Mouse (Mus musculus): ENCODE results near the gene Gm21972. TPM values are rescaled to one million over a fixed set of nuclear protein-coding genes. Genes with fewer than 3 reads are reported as not detected.

Gene Gm21972
- polyA plus RNA-seq, 1 experiment from 2014 or later: not detected

DNA sequence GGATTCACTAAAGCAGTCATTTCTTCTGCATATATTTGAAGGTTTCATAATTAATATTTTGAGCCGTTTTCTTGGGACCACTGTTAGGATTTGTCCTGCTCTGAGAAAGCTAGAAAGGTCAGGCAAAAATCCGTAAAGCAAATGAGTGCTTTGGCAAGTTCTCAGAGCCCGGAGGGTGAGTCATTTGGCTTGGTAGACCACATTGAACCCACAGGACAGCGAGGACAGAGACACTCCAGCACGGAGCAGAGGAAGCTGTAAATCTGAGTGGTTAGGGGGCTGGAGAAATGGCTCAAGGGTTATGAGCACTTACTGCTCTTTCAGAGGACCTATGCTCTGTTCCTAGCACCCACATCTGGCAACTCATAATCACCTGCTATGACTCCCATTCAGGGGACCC is 14.1 kb downstream of the Gm21972 start:
- WGBS: 57% methylated on average over 5 of the region's 5 CpGs
- Histone ChIP-seq H3K9ac (no peak overlapping the region), H3K4me2 (no peak overlapping the region), H3K36me3 (no peaks in the 10 kb centered on the region), H3K27me3 (replicated peaks) (no peaks in the 10 kb centered on the region), H3K4me3 (replicated peaks) (no peak overlapping the region), H3K9me3 (no peaks in the 10 kb centered on the region), H3K27ac (no peak overlapping the region), H3K4me1 (no peaks in the 10 kb centered on the region)
- ATAC-seq (ENCODE audit: insufficient read depth, low FRiP score, low read depth): no peak

DNA sequence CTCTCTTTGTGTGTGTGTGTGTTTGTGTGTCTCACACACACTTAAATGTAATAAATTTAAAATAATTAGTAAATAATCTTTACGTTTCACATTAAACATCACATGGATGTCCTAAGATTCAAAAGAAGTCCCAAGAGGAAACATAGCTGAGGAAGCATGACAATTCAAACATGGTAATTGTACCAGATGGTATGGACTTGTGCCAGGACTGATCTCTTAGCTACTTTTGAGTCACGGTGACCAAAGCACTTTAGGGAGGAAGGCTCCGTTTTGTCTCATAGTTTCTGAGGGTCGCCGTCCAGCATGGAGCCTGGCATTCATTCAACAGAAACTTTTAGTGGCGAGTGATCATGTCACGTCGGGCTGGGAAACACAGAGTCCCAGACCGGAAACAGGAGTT is 14.7 kb downstream of the Gm21972 start:
- Histone ChIP-seq H3K27me3 (replicated peaks) (no peaks in the 10 kb centered on the region), H3K27ac (no peak overlapping the region), H3K4me1 (no peaks in the 10 kb centered on the region), H3K4me2 (no peak overlapping the region), H3K9me3 (no peaks in the 10 kb centered on the region), H3K36me3 (no peaks in the 10 kb centered on the region), H3K4me3 (replicated peaks) (no peak overlapping the region), H3K9ac (no peak overlapping the region)
- 70% methylated on average over 9 of the region's 9 CpGs for WGBS
- ATAC-seq (ENCODE audit: insufficient read depth, low FRiP score, low read depth): no peak

DNA sequence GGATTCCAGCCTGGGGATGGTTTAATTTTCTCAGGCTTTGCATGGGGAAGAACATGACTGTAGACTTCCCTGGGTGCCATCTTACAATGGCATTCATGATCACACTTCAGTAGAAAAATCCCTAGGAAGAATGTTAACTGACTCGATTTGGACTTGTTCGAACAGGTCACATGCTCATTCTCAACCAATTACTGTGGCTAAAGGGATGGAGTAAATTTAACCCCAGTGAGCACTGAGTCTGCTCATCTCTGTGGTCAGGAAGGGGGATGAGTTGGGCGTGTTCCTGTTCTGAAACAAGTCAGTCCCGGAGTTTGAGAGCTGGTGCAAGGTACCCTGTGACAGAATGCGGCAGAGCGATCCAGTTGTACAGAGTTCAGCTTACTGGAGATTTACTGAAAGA is 17.5 kb downstream of the Gm21972 start:
- Histone ChIP-seq H3K36me3 (no peaks in the 10 kb centered on the region), H3K9ac (no peak overlapping the region), H3K9me3 (no peaks in the 10 kb centered on the region), H3K4me3 (replicated peaks) (no peak overlapping the region), H3K27me3 (replicated peaks) (no peaks in the 10 kb centered on the region), H3K27ac (no peak overlapping the region), H3K4me1 (peaks cover 6% of the 10 kb centered on the region), H3K4me2 (no peak overlapping the region)
- 72% methylated on average over 6 of the region's 6 CpGs for WGBS
- ATAC-seq (ENCODE audit: insufficient read depth, low FRiP score, low read depth): no peak

DNA sequence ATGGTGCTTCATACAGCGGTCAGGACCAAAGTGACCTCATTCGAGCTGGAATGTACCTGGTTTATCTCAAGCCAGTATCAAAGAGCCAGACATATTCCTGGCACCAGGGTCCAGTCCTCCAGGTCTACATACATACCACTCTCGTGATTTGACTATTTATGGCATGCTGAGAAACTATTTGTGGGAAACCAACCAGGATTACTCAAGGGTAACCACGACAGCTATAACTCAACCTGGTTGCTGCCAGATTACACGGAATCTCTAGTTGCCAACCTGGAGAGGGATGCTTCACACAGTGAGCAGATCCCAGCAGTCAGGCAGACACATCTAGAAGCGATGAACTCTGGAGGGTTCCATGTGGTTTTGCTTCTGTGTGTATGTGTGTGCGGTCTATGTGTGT is 17.9 kb downstream of the Gm21972 start:
- 77% methylated on average over 7 of the region's 7 CpGs for WGBS

DNA sequence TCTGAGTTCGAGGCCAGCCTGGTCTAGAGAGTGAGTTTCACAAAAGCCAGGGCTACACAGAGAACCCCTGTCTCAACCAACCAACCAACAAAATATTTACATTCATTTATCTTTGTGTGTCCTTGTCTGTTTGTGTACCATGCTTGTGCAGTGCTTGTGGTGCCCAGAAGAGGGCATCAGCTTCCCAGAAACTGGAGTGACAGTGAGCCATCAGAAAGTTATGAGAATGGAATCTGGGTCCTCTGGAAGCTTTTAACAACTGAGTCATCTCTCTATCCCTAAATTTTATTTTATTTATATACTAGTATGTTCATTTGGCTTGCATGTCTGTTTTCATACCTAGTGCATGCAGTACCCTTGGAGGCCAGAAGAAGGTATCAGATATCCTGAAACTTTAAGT is 19.2 kb downstream of the Gm21972 start:
- Histone ChIP-seq H3K9me3 (no peaks in the 10 kb centered on the region), H3K27me3 (replicated peaks) (no peaks in the 10 kb centered on the region), H3K4me1 (peaks cover 6% of the 10 kb centered on the region), H3K36me3 (no peaks in the 10 kb centered on the region), H3K4me3 (replicated peaks) (no peak overlapping the region), H3K4me2 (no peak overlapping the region), H3K9ac (no peak overlapping the region), H3K27ac (no peak overlapping the region)
- no peak for ATAC-seq (ENCODE audit: insufficient read depth, low FRiP score, low read depth)
- WGBS: 88% methylated on average over 1 of the region's 1 CpGs

More for the DNA sequence above, 17.9 kb downstream of the Gm21972 start:
- H3K4me3 ChIP-seq (replicated peaks): no peak overlapping the region
- H3K9ac ChIP-seq: no peak overlapping the region
- H3K27ac ChIP-seq: no peak overlapping the region
- no peaks in the 10 kb centered on the region for H3K36me3 ChIP-seq
- no peaks in the 10 kb centered on the region for H3K27me3 ChIP-seq (replicated peaks)
- no peak for ATAC-seq (ENCODE audit: insufficient read depth, low FRiP score, low read depth)
- no peak overlapping the region for H3K4me2 ChIP-seq
- H3K9me3 ChIP-seq: no peaks in the 10 kb centered on the region
- H3K4me1 ChIP-seq: peaks cover 6% of the 10 kb centered on the region

DNA sequence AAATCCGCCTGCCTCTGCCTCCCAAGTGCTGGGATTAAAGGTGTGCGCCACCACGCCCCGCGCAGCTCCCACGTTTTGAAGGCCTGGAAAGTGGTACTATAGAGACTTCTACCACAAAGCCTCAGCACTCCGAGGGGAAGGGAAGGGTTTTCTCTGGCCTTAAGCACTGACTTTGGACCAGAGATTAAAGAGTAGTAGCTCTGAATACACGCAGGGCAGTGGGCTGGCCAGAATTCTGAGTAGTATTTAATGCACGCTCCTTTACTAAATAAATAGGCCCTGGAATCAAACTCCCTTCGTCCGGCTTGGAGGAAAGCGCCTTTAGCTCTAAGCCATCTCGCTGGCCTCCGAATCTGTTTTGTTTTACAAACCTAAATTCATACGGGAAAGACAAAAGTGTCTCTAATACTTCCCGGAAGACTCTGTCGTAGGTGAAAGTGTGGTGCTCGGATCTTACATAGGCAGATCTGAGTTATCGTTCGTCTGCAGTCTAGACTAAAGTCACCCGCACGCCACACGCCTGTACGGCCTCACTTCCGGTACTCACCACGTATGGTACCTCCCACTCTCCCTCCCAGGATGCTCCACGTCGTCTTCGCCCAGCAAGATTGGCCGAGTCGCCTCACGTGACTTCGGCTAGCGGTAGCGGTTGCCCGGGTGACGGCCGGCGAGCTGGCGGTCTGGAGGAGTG is 20.8 kb downstream of the Gm21972 start, which contains the start of gene Armc9:
Gene Armc9 (plus strand): TSS at position 648 of the 691 bp plus-strand sequence.
- H3K4me3 ChIP-seq (replicated peaks): peak within 1 kb of the TSS; percentile 79
- H3K4me1 ChIP-seq: peaks cover 6% of the 10 kb centered on the region
- peak within 1 kb of the TSS; percentile 49 for H3K9ac ChIP-seq
- peak within 1 kb of the TSS; percentile 73 for H3K27ac ChIP-seq
- peak within 1 kb of the TSS; percentile 83 for H3K4me2 ChIP-seq
- H3K27me3 ChIP-seq (replicated peaks): no peaks in the 10 kb centered on the region
- H3K36me3 ChIP-seq: no peaks in the 10 kb centered on the region
- WGBS: 3% methylated on average over 40 of the region's 40 CpGs
- ATAC-seq (ENCODE audit: insufficient read depth, low FRiP score, low read depth): peak; percentile 100
- H3K9me3 ChIP-seq: no peaks in the 10 kb centered on the region

DNA sequence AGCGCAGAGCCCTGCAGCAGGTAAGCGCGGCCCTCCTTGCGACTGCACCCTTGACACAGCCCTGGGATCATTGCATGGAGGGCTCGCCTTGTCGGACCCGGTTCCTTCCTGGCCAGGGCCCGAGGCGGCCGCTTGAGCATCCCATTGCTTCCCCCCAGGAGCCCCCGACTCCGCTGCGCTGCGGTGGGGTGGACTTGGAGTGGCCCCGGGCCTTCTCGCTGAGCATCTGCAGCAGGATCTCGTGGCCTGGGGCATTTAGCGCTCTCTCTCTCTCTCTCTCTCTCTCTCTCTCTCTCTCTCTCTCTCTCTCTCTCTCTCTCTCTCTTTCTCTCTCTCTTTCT is 21.4 kb downstream of the Gm21972 start:
- no peak for ATAC-seq (ENCODE audit: insufficient read depth, low FRiP score, low read depth)
- Histone ChIP-seq H3K4me2 (peak overlapping the region; percentile 83), H3K4me3 (replicated peaks) (peak overlapping the region; percentile 79), H3K4me1 (peaks cover 6% of the 10 kb centered on the region), H3K36me3 (no peaks in the 10 kb centered on the region), H3K27ac (no peak overlapping the region), H3K27me3 (replicated peaks) (no peaks in the 10 kb centered on the region), H3K9ac (peak overlapping the region; percentile 49), H3K9me3 (no peaks in the 10 kb centered on the region)
- WGBS: 0% methylated on average over 17 of the region's 18 CpGs

DNA sequence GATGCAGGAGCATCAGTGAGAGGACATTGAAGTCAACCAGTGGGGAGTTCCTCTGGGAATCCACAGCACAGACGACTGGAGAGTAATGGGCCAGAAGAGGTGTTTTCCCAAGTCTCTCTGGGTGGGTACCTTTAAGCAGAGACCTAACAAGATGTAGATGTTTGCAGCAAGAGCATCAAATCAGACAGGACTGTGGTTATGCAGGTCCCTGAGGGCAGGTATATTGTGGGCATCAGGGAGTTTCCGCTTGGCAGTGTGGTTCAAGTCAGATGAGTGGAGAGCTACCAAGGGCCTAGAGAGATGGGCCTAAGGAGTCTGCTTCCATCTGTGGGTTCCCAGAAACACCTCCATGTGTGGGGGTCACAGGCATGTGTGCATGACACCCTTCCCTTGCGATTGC is 22.6 kb downstream of the Gm21972 start:
- H3K9ac ChIP-seq: no peak overlapping the region
- H3K4me2 ChIP-seq: no peak overlapping the region
- H3K27me3 ChIP-seq (replicated peaks): no peaks in the 10 kb centered on the region
- H3K4me3 ChIP-seq (replicated peaks): no peak overlapping the region
- ATAC-seq (ENCODE audit: insufficient read depth, low FRiP score, low read depth): no peak
- WGBS: 78% methylated on average over 3 of the region's 3 CpGs
- H3K27ac ChIP-seq: no peak overlapping the region
- H3K9me3 ChIP-seq: no peaks in the 10 kb centered on the region
- H3K36me3 ChIP-seq: peaks cover 7% of the 10 kb centered on the region; the same call in 1 of the 2 replicates
- peaks cover 6% of the 10 kb centered on the region for H3K4me1 ChIP-seq

DNA sequence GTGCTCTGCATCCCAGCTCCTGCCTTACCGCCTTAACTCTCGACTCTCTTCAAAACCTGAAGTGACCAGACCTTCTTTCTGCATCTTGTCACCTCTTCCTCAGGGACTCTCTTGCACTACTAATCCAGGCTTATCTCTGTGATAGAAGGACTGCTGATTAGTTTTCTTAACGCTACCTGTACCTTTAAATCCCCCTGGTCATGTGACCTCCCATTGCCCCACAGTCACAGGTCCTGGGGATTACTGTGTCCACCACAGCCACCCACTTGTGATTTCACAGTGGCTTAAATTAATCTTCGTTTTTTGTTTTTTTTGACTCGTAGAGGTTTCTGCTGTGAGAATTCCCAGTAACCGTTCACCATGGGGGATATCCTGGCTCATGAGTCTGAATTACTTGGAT is 23.2 kb downstream of the Gm21972 start:
- Histone ChIP-seq H3K36me3 (peaks cover 8% of the 10 kb centered on the region; the same call in 1 of the 2 replicates), H3K9ac (no peak overlapping the region), H3K27ac (no peak overlapping the region), H3K9me3 (no peaks in the 10 kb centered on the region), H3K4me1 (peaks cover 6% of the 10 kb centered on the region), H3K4me3 (replicated peaks) (no peak overlapping the region), H3K4me2 (no peak overlapping the region), H3K27me3 (replicated peaks) (no peaks in the 10 kb centered on the region)
- WGBS: 85% methylated on average over 6 of the region's 6 CpGs
- no peak for ATAC-seq (ENCODE audit: insufficient read depth, low FRiP score, low read depth)

DNA sequence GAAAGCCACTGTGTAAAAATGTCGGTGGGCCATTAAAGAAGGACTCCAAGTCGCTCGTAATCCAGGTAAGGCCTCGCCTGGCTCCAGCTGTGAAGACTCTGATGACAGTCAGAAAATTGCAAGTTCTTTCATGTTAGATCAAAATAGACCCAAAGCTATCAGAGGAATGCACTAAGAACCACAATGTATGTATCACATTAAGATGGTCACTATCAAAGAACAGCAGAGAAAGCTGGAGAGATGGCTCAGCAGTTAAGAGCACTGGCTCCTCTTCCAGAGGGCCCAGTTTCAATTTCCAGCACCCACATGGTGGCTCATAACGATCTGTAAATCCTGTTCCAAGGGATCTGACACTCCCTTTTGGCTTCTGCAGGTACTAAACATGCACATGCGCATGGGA is 26.6 kb downstream of the Gm21972 start:
- ATAC-seq (ENCODE audit: insufficient read depth, low FRiP score, low read depth): no peak; the same call in 1 of the 2 replicates
- H3K4me2 ChIP-seq: no peak overlapping the region
- WGBS: 92% methylated on average over 6 of the region's 6 CpGs
- H3K9ac ChIP-seq: no peak overlapping the region
- no peaks in the 10 kb centered on the region for H3K27me3 ChIP-seq (replicated peaks)
- H3K27ac ChIP-seq: no peak overlapping the region
- peaks cover 17% of the 10 kb centered on the region; the same call in 1 of the 2 replicates for H3K36me3 ChIP-seq
- H3K9me3 ChIP-seq: no peaks in the 10 kb centered on the region
- no peak overlapping the region for H3K4me3 ChIP-seq (replicated peaks)
- H3K4me1 ChIP-seq: peaks cover 6% of the 10 kb centered on the region

DNA sequence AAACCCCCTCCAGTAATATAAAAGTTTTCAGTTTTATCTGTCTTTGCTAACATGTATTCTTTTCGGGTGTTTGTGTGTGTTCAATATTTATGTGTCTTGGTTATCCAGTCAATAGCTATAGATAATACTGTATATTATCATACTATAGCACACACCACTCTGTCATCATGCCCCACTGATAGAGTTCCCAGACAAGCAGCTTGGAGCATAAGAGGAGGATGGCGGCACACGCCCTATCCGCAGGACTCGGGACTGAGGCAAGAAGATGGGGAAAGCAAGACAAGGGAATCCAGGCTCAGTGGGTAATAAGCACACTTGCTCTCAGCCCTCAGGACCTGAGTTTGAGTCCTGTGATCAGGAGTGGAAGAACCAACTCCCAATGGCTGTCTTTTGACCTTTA is 27.0 kb downstream of the Gm21972 start:
- H3K9ac ChIP-seq: no peak overlapping the region
- H3K27me3 ChIP-seq (replicated peaks): no peaks in the 10 kb centered on the region
- peak; percentile 87 for ATAC-seq (ENCODE audit: insufficient read depth, low FRiP score, low read depth)
- H3K27ac ChIP-seq: no peak overlapping the region
- WGBS: 91% methylated on average over 5 of the region's 5 CpGs
- 0 out of 2 replicates have a peak, but pooled peaks cover 2% of the 10 kb centered on the region for H3K4me1 ChIP-seq
- H3K9me3 ChIP-seq: no peaks in the 10 kb centered on the region
- H3K36me3 ChIP-seq: peaks cover 17% of the 10 kb centered on the region; the same call in 1 of the 2 replicates
- H3K4me3 ChIP-seq (replicated peaks): no peak overlapping the region
- H3K4me2 ChIP-seq: no peak overlapping the region

DNA sequence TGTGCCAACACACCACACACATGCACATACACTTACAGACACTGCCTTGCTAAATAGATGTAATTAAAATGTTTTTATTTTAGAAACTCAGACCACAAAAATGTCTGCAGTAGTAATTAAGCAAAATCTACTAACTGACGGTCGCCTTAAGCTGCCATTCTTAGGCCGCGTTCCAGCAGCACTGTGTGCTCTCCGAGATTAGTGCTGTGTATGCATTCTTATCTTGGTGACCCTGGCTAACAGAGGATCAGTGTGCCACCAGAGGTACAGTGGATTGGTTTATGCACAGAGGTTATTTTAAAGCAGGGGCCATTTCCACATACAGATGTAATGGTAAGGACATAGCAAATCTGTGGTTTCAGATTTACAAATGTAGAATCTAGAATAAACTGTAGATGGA is 27.6 kb downstream of the Gm21972 start:
- Histone ChIP-seq H3K9me3 (no peaks in the 10 kb centered on the region), H3K36me3 (peaks cover 17% of the 10 kb centered on the region; the same call in 1 of the 2 replicates), H3K27ac (no peak overlapping the region), H3K4me2 (no peak overlapping the region), H3K27me3 (replicated peaks) (no peaks in the 10 kb centered on the region), H3K9ac (no peak overlapping the region), H3K4me3 (replicated peaks) (no peak overlapping the region), H3K4me1 (no peaks in the 10 kb centered on the region)
- ATAC-seq (ENCODE audit: insufficient read depth, low FRiP score, low read depth): peak; percentile 81; the same call in 1 of the 2 replicates
- 74% methylated on average over 5 of the region's 5 CpGs for WGBS
